Mouse (Mus musculus) bone marrow, adult 2 months (tissue): ENCODE measurements around the gene 0610040J01Rik.

ENCODE experiments used
- CTCF ChIP-seq: fragments of 200-500 bp; IDR thresholded peaks from 2 replicates; pipeline ENCODE4 v1.5.1; 2011; ENCODE audit warnings: low read length, control low read depth; ENCODE audit not compliant: control insufficient read depth, insufficient read depth
- POLR2A ChIP-seq: fragments of 200-500 bp; IDR thresholded peaks from 2 replicates; pipeline ENCODE4 v1.6.1; 2011; ENCODE audit warnings: low read depth, mild to moderate bottlenecking, control low read depth, low read length, borderline replicate concordance; ENCODE audit not compliant: control insufficient read depth

GRCm38 (mm10) chr5:63867421-63867820 is 55.3 kb downstream of the 0610040J01Rik start:
- TF ChIP-seq POLR2A (no peak), CTCF (no peak)
